Mouse (Mus musculus) heart, embryonic 15.5 days (tissue): ENCODE measurements around the gene Clybl. TPM values are rescaled to one million over a fixed set of nuclear protein-coding genes. Genes with fewer than 3 reads are reported as not detected.

ENCODE experiments used
- ATAC-seq: fragments of 200-750 bp; cut with Nextera tagmentation; replicated peaks from 2 replicates; pipeline ENCODE4 v1.8.0; 2017; ENCODE audit warnings: low read depth, moderate TSS enrichment; ENCODE audit not compliant: insufficient number of reproducible peaks, insufficient read depth, low FRiP score
- H3K27ac ChIP-seq: fragments of 300-500 bp; sonication (generic); 2 replicates; pipeline ENCODE4 v1.5.1; 2015; ENCODE audit warnings: mild to moderate bottlenecking, inconsistent platforms
- H3K27me3 ChIP-seq: fragments of 300-500 bp; sonication (generic); 2 replicates; pipeline ENCODE4 v1.6.1; 2015; ENCODE audit warnings: inconsistent platforms
- H3K36me3 ChIP-seq: fragments of 300-500 bp; sonication (generic); 2 replicates; pipeline ENCODE4 v1.6.1; 2015; ENCODE audit warnings: mild to moderate bottlenecking, inconsistent platforms
- H3K4me1 ChIP-seq: fragments of 300-500 bp; sonication (generic); replicated peaks from 2 replicates; pipeline ENCODE4 v1.6.1; 2015; ENCODE audit warnings: inconsistent platforms
- H3K4me2 ChIP-seq: fragments of 300-500 bp; sonication (generic); 2 replicates; pipeline ENCODE4 v1.6.1; 2015; ENCODE audit warnings: inconsistent platforms, mild to moderate bottlenecking, moderate library complexity
- H3K4me3 ChIP-seq: fragments of 300-500 bp; sonication (generic); 2 replicates; pipeline ENCODE4 v1.5.1; 2015; ENCODE audit warnings: mild to moderate bottlenecking, inconsistent platforms
- H3K9ac ChIP-seq: fragments of 300-500 bp; sonication (generic); 2 replicates; pipeline ENCODE4 v1.6.1; 2015; ENCODE audit warnings: mild to moderate bottlenecking, inconsistent platforms
- H3K9me3 ChIP-seq: fragments of 300-500 bp; sonication (generic); replicated peaks from 2 replicates; pipeline ENCODE4 v1.6.1; 2016; ENCODE audit warnings: inconsistent platforms
- WGBS: fragments of 180-500 bp; shearing (Covaris S2); methylation state at CpG from one replicate; pipeline ENCODE4 v1.1.7; 2015; ENCODE audit warnings: mixed read lengths; 5-methylcytosine and 5-hydroxymethylcytosine counted together
- polyA plus RNA-seq: library from polyadenylated mRNA; unstranded; fragments of >200 nt; fragmentation: Nextera tagmentation; extraction: Ambion mirVana; gene quantifications from 2 replicates; pipeline ENCODE4 v1.2.1, GENCODE M21; 2015

Clybl gene
- polyA plus RNA-seq, 1 experiment from 2014 or later = 87.2 TPM

DNA sequence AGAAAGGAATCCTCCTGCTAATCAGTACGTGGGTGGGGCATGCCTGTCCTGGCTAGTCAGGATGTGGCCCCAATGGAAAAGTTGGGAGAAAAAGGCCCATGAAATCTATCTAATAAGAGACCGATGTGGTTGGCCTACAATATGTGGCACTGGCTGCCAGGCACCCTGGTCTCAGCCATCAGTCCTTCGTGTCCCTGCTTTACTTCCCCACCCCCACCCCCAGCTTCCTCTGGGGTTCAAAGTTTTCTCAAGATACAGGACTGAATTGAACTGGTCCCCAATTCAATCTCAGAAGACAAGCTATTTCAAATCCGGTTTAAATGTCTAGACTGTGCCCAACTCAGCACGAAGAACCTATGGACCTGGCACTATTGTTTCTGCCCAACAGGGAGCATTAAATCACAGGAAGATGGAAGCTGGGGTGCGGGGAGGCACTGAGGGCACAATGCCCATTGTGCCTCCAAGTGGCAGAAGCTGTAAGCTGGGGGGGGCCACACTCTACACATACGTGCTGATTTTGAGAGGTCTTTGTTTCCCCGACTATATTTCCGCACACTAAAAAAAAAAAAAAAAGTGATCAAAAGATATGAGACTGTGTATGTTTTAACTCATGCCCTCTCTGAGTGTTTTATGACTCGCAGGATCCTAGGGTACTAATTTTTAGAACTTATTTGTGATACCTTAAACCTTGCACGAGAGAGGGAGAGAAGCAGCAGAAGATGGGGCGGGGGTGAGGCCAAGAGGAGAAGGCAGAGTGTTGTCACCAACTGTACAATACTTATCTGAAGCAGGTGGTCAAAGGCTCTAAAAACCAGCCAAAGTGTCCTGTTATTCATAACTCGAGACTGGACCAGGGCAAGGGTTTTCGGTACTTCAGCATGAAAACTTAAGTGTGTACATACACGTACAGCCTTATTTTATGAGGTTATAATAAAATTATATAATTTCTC lies 199.7 kb downstream of the Clybl start:
- H3K4me2 ChIP-seq = no peak overlapping the region
- WGBS = 79% methylated on average over 15 of the region's 15 CpGs
- no peak overlapping the region for H3K9ac ChIP-seq

DNA sequence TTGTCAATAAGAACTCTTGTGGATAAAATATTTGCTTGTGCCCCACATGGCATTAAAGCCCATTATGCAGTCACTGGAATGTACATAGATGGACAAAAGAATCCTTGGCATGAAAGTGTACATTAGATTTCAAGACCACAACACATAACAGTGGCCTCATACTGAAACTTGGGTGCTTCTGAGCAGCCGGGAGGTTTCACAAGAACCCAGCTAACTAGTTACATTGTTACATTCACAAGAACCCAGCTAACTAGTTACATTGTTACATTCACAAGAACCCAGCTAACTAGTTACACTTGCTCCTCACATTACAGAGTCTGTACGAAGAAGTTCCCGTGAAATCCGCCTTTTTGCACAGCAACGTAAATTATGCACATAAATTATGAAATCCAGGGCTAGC lies 200.8 kb downstream of the Clybl start:
- ATAC-seq = no peak
- WGBS = 86% methylated on average over 5 of the region's 5 CpGs

More for the DNA sequence above, 199.7 kb downstream of the Clybl start:
- H3K4me3 ChIP-seq = no peak overlapping the region
- no peak for ATAC-seq
- no peaks in the 10 kb centered on the region for H3K27me3 ChIP-seq
- no peaks in the 10 kb centered on the region for H3K9me3 ChIP-seq
- no peak overlapping the region for H3K27ac ChIP-seq
- H3K36me3 ChIP-seq = no peaks in the 10 kb centered on the region
- no peaks in the 10 kb centered on the region for H3K4me1 ChIP-seq

DNA sequence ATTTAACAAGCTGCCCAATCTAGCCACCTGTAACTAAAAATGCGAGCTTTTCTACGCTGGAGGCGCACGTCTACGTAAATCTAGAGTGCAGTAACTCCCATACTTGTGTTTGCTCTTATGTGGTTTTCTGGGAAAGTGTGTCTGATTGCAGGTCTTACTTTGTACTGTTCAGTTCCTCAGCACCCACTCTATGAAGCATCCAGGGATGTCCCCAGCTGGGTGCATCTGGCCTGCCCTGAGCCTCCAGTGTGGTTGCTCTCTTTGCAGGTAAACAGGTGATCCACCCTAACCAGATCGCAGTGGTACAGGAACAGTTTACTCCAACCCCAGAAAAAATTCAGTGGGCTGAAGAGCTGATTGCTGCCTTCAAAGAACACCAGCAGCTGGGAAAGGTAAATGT lies 202.4 kb downstream of the Clybl start:
- H3K4me2 ChIP-seq = no peak overlapping the region
- no peak for ATAC-seq
- no peaks in the 10 kb centered on the region for H3K36me3 ChIP-seq
- H3K27ac ChIP-seq = no peak overlapping the region
- no peaks in the 10 kb centered on the region for H3K27me3 ChIP-seq
- H3K9ac ChIP-seq = no peak overlapping the region
- 86% methylated on average over 6 of the region's 6 CpGs for WGBS
- H3K9me3 ChIP-seq = no peaks in the 10 kb centered on the region
- H3K4me3 ChIP-seq = no peak overlapping the region
- no peaks in the 10 kb centered on the region for H3K4me1 ChIP-seq

More for the DNA sequence above, 200.8 kb downstream of the Clybl start:
- no peak overlapping the region for H3K4me3 ChIP-seq
- H3K4me2 ChIP-seq = no peak overlapping the region
- no peak overlapping the region for H3K9ac ChIP-seq
- H3K27me3 ChIP-seq = no peaks in the 10 kb centered on the region
- no peaks in the 10 kb centered on the region for H3K9me3 ChIP-seq
- no peaks in the 10 kb centered on the region for H3K36me3 ChIP-seq
- H3K4me1 ChIP-seq = no peaks in the 10 kb centered on the region
- no peak overlapping the region for H3K27ac ChIP-seq

DNA sequence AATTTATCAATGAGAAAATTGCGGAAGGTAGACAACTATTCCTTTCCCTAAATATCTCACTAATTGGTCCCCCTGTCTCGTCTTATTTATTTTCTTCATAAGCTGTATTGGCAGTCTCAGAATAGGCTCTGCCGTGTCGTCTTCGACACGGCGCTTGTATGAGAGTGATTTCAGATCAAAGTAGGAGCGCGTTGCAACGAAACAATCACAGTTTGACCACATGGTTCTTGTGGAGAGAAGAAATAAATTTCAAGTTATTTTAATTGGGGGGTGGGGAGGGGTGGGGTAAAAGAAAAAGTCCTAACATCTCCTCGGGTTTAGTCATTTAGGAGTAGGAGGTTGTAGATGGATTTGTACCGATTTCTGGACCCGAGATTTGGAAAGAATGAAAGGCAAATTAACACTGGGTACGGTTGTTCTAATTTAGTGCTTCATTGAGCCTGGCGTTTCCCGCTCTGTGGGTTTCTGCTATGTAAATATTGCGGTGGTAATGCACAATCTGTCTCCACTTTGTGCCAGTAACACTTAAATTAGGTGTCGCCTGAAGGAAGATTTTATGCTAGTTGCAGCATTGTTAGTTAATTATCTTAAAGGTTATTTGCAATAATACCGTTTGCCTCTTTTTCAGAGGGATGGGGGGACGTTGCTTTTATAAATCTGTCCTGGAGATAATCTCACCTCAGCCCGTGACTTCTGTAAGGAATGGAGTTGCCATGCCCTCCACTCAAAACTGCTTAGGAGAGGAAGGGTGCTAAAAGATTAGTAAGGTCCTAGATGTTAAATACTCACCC lies 203.1 kb downstream of the Clybl start:
- WGBS = 76% methylated on average over 21 of the region's 21 CpGs
- H3K4me3 ChIP-seq = no peak overlapping the region
- ATAC-seq = no peak
- H3K27ac ChIP-seq = no peak overlapping the region
- H3K9me3 ChIP-seq = no peaks in the 10 kb centered on the region
- H3K27me3 ChIP-seq = no peaks in the 10 kb centered on the region
- no peaks in the 10 kb centered on the region for H3K4me1 ChIP-seq
- H3K36me3 ChIP-seq = no peaks in the 10 kb centered on the region
- H3K4me2 ChIP-seq = no peak overlapping the region
- no peak overlapping the region for H3K9ac ChIP-seq

DNA sequence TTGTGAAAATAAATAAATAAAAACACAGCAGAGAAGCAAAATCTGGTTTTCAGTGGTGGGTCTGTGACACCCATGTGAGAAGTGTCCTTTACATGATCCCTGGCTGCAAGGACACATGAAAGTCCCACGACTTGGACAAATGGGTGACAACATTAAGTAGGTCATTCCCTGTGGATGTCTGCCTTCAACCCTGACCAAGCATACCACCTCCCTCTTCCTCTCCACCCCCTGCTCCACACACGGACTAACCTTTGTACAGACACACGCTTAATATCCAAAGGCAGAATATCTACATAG lies 203.7 kb downstream of the Clybl start:
- H3K4me3 ChIP-seq = no peak overlapping the region
- no peaks in the 10 kb centered on the region for H3K9me3 ChIP-seq
- ATAC-seq = no peak
- H3K27ac ChIP-seq = no peak overlapping the region
- H3K4me1 ChIP-seq = no peaks in the 10 kb centered on the region
- H3K27me3 ChIP-seq = no peaks in the 10 kb centered on the region
- no peaks in the 10 kb centered on the region for H3K36me3 ChIP-seq
- H3K9ac ChIP-seq = no peak overlapping the region
- H3K4me2 ChIP-seq = no peak overlapping the region
- 74% methylated on average over 3 of the region's 3 CpGs for WGBS

DNA sequence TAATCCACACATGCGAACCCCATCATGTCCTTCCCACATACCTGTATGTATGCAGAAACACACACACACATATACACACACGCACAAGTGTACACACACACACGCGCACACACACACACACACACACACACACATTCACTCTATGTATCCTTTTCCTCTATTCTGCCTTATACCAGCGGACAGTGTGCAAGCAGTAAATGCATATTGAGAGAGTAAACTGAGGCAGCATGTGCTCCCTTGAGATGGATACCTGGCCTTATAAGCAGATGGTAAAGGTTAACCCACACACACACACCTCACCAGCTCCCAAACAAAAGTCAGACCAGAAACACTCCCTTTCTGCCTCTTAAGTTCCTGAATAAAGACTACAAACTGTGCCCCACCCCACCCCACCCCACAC lies 204.3 kb downstream of the Clybl start:
- no peaks in the 10 kb centered on the region for H3K36me3 ChIP-seq
- WGBS = 95% methylated on average over 5 of the region's 5 CpGs
- ATAC-seq = no peak

DNA sequence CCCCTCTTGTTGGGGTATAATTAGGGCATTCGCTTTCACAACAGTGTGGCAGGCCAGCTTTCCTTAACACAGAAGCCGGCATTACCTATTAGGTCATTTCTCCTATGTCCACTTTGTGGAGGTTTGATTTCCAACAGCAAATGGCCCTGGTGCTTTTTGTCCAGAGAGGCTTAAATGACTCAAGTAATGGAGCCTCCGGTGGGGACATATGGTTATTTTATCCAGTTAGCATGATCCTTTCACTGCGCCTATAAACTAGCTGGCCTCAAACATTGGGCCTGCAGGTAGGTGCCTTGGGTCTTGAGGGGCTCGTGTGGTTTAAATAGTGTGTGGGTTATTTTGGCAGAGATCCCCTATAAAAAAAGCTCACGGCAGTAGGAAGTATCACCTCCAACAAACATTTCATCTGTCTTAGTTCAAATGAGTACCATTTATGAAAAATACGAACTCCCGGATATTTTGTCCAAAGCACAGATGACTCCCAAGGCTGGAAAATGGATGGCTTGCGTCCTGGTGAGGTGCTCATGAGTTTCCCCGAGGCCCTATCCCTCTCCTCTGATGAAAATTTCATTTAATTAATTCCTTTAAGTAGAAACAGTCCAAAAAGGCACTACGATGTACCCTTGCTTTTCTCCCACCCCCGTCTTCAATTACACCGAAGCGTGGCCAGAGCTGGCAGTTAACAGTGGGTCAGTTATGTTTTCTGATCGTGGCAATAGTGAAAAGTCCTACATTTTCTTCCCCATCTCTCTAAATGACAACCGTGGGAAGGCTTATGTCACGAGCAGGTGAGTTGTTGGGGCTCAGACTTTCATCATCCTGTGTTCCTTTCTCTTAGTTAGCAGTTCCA lies 205.0 kb downstream of the Clybl start:
- Histone ChIP-seq H3K36me3 (no peaks in the 10 kb centered on the region), H3K27me3 (no peaks in the 10 kb centered on the region), H3K9ac (no peak overlapping the region), H3K4me2 (no peak overlapping the region), H3K4me1 (no peaks in the 10 kb centered on the region), H3K9me3 (no peaks in the 10 kb centered on the region), H3K27ac (no peak overlapping the region), H3K4me3 (no peak overlapping the region)
- ATAC-seq = no peak
- WGBS = 92% methylated on average over 17 of the region's 17 CpGs

More for the DNA sequence above, 204.3 kb downstream of the Clybl start:
- H3K27me3 ChIP-seq = no peaks in the 10 kb centered on the region
- no peak overlapping the region for H3K27ac ChIP-seq
- no peaks in the 10 kb centered on the region for H3K9me3 ChIP-seq
- H3K4me3 ChIP-seq = no peak overlapping the region
- no peaks in the 10 kb centered on the region for H3K4me1 ChIP-seq
- no peak overlapping the region for H3K4me2 ChIP-seq
- H3K9ac ChIP-seq = no peak overlapping the region

DNA sequence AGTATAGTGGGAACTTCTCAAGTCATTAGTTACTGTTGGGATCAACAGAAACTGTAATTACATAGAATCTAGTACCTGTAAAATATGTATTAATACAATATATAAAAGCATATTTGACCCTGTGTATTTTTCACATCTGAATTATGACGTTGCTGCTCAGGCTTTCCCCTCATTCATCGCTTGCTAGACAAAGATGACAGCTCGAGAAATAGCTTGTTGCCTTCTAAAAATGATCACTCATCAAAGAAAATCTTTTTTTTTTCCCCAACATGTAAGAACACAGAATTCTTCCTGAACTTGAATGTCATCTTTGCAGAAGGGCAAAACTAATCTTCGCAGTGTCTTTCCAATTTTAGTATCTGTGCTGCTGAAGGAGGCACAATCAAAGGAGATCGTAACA lies 206.3 kb downstream of the Clybl start:
- no peak overlapping the region for H3K4me2 ChIP-seq
- H3K36me3 ChIP-seq = no peaks in the 10 kb centered on the region
- H3K27me3 ChIP-seq = no peaks in the 10 kb centered on the region
- H3K4me1 ChIP-seq = no peaks in the 10 kb centered on the region
- H3K27ac ChIP-seq = no peak overlapping the region
- no peak overlapping the region for H3K4me3 ChIP-seq
- ATAC-seq = no peak
- H3K9me3 ChIP-seq = no peaks in the 10 kb centered on the region
- WGBS = 85% methylated on average over 5 of the region's 5 CpGs
- no peak overlapping the region for H3K9ac ChIP-seq

DNA sequence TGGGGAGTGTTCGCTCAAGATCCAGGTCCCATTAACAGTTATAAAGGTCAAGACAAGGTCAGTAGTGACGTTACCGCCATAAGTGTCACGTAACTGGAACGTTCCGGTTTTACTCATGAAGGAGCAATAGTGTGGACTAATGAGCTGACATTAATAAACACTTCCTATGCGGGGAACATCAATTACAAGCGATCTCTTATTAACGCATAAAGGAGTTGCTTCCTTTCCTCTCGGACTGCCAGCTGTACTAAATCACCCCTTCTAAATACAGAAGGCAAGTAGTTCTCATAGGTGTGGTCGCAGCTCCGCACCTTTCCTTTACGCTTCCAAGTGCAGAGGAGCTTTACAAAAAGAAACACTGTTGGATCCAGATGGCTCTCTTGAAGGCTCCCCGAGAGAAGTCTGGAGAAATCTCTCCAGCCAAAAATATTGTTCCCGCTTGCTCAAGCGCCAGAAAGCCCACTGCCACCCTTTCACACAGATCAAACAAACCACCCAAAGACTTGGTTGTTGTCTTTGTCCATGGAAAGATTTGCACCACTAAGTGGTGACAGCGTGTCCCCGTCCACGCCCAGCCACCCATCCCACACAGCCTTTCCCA lies 207.0 kb downstream of the Clybl start:
- Histone ChIP-seq H3K27ac (no peak overlapping the region), H3K4me2 (no peak overlapping the region), H3K27me3 (no peaks in the 10 kb centered on the region), H3K4me1 (no peaks in the 10 kb centered on the region), H3K9ac (no peak overlapping the region), H3K36me3 (no peaks in the 10 kb centered on the region), H3K9me3 (no peaks in the 10 kb centered on the region), H3K4me3 (no peak overlapping the region)
- 75% methylated on average over 19 of the region's 19 CpGs for WGBS
- ATAC-seq = no peak

DNA sequence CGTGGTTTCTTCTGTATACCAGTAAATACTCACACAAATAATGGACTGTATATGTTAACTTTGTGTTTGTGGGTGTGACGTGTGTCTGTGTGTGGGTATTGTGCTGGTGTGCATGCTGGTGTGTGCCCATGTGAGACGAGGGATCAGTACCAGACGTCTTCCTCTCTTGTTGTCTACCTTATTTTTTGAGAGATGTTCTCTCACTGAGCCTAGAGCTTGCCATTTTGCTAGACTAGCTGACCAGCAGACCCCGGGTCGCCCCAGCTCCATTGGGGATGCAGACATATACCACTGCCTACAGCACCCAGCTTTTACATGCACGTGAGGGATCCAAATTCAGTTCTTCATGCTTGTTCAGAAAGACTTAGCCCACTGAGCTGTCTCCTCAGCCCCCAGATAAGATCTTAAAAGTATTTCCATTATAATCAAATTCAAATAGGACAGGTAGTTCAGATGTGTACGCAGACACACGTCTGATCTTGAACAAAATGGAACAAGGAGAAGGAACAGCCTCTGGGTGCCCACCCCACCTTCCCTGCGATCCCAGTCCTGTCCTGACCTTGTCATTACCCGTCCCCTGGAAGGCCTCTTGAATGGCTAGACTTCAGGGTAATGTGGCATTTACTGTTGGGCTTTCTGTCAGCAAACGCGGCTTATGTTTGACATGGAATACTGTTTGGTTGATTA lies 208.3 kb downstream of the Clybl start:
- no peaks in the 10 kb centered on the region for H3K27me3 ChIP-seq
- H3K27ac ChIP-seq = no peak overlapping the region
- H3K9me3 ChIP-seq = no peaks in the 10 kb centered on the region
- no peak overlapping the region for H3K9ac ChIP-seq
- ATAC-seq = no peak
- WGBS = 88% methylated on average over 13 of the region's 13 CpGs
- H3K4me2 ChIP-seq = no peak overlapping the region
- H3K4me3 ChIP-seq = no peak overlapping the region
- no peaks in the 10 kb centered on the region for H3K36me3 ChIP-seq
- H3K4me1 ChIP-seq = no peaks in the 10 kb centered on the region
